Mouse (Mus musculus) bone marrow, adult 2 months (tissue): ENCODE results near the gene 1700029F12Rik.
"Not testable (repeated sequence)": the region's sequence is repeated elsewhere in the genome, so short reads cannot be mapped to it uniquely, and the experiment has no call there.

Source experiments
- CTCF ChIP-seq: fragments of 200-500 bp; IDR thresholded peaks from 2 replicates; pipeline ENCODE4 v1.5.1; 2011; ENCODE audit warnings: low read length, control low read depth; ENCODE audit not compliant: control insufficient read depth, insufficient read depth
- POLR2A ChIP-seq: fragments of 200-500 bp; IDR thresholded peaks from 2 replicates; pipeline ENCODE4 v1.6.1; 2011; ENCODE audit warnings: low read depth, mild to moderate bottlenecking, control low read depth, low read length, borderline replicate concordance; ENCODE audit not compliant: control insufficient read depth

DNA sequence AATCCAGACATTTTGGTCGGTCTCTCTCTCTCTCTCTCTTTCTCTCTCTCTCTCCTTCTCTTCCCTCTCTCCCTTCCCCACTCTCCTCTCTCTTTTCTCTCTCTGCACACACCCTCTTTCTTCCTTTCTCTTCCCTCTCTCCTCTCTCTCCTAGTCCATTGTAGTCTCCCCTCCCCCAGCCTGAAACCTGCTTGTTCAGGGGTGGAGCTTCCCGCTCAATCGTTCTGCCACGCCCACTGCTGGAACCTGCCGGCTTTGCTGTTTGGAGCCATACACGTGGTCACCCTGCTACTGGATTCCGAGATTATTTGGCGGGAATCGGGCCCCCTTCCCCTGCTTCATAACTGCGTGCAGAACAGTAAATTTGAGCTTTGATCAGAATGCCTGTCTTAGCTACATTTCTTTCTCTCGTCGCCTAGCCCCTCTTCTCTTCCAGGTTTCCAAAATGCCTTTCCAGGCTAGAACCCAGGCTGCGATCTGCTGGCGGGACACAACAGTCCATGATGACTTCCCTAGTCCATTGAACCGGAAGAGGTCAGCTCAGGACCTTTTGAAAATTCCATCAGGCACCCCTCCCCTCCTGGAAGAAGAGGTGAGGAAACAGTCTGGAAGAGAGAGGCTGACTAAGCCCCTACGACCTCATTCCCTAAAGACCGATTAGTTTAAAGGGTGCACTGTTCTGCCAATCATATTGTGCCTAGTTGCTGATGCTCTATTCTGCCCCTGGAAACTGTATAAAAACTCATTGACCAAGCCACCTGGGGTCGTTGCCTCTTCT lies 30.9 kb upstream of the 1700029F12Rik start:
- not testable (repeated sequence) for TF ChIP-seq CTCF, POLR2A
